Mouse (Mus musculus): ENCODE measurements around the gene Hspbap1. TPM values are rescaled to one million over a fixed set of nuclear protein-coding genes. Genes with fewer than 3 reads are reported as not detected.

Hspbap1 gene
- total RNA-seq, 2 experiments from 2014 or later: 2.8 to 3.8 TPM

GRCm38 (mm10) chr16:35759401-35759800 lies 10.8 kb upstream of the Hspbap1 start:
- no peak for DNase-seq
- intact Hi-C loops (cut with DNase I): no loop called here

GRCm38 (mm10) chr16:35763590-35764296 lies 6.4 kb upstream of the Hspbap1 start:
- intact Hi-C loops (cut with DNase I): no loop called here
- no peak for DNase-seq

- intact Hi-C loops (cut with DNase I): no loop called here
- no peak for DNase-seq
These were observed 5.2 kb upstream of the Hspbap1 start for GRCm38 (mm10) chr16:35764941-35765340.

GRCm38 (mm10) chr16:35765449-35765848 lies 4.7 kb upstream of the Hspbap1 start:
- intact Hi-C loops (cut with DNase I): no loop called here
- DNase-seq: no peak

GRCm38 (mm10) chr16:35766366-35766765 lies 3.8 kb upstream of the Hspbap1 start:
- no peak for DNase-seq
- intact Hi-C loops (cut with DNase I): no loop called here

- DNase-seq: no peak
- intact Hi-C loops (cut with DNase I): no loop called here
These were observed 1.7 kb upstream of the Hspbap1 start for GRCm38 (mm10) chr16:35768469-35768784.

GRCm38 (mm10) chr16:35768785-35769642 lies 1.2 kb upstream of the Hspbap1 start, which contains the start of gene Dirc2:
Dirc2 (minus strand) TSS chr16:35769356.
- intact Hi-C loops (cut with DNase I): loop anchor here (1.0 kb wide), 1 partner anchor 49 kb away; no protein-coding TSS in a partner anchor
- DNase-seq: peak; percentile 84 to 86

GRCm38 (mm10) chr16:35771141-35771540 lies 966 bp downstream of the Hspbap1 start:
- no peak for DNase-seq
- intact Hi-C loops (cut with DNase I): no loop called here

- intact Hi-C loops (cut with DNase I): no loop called here
- no peak for DNase-seq
These were observed 1.4 kb downstream of the Hspbap1 start for GRCm38 (mm10) chr16:35771606-35772005.

- no peak for DNase-seq
- intact Hi-C loops (cut with DNase I): no loop called here
These were observed 2.4 kb downstream of the Hspbap1 start for GRCm38 (mm10) chr16:35772598-35772997.

GRCm38 (mm10) chr16:35775835-35776234 lies 5.7 kb downstream of the Hspbap1 start:
- intact Hi-C loops (cut with DNase I): no loop called here
- DNase-seq: no peak

- intact Hi-C loops (cut with DNase I): no loop called here
- DNase-seq: peak; percentile 32 to 52
These were observed 6.6 kb downstream of the Hspbap1 start for GRCm38 (mm10) chr16:35776737-35777136.

GRCm38 (mm10) chr16:35777768-35778167 lies 7.6 kb downstream of the Hspbap1 start:
- intact Hi-C loops (cut with DNase I): no loop called here
- DNase-seq: no peak

- intact Hi-C loops (cut with DNase I): no loop called here
- DNase-seq: no peak
These were observed 9.5 kb downstream of the Hspbap1 start for GRCm38 (mm10) chr16:35779681-35780080.

GRCm38 (mm10) chr16:35781096-35781495 lies 10.9 kb downstream of the Hspbap1 start:
- intact Hi-C loops (cut with DNase I): no loop called here
- DNase-seq: no peak

GRCm38 (mm10) chr16:35781651-35782050 lies 11.5 kb downstream of the Hspbap1 start:
- intact Hi-C loops (cut with DNase I): no loop called here

GRCm38 (mm10) chr16:35782451-35783206 lies 12.5 kb downstream of the Hspbap1 start:
- intact Hi-C loops (cut with DNase I): no loop called here
- no peak for DNase-seq

More at GRCm38 (mm10) chr16:35781651-35782050, 11.5 kb downstream of the Hspbap1 start:
- DNase-seq: no peak

- intact Hi-C loops (cut with DNase I): no loop called here
- DNase-seq: no peak
These were observed 13.0 kb downstream of the Hspbap1 start for GRCm38 (mm10) chr16:35783207-35783573.

- intact Hi-C loops (cut with DNase I): no loop called here
- DNase-seq: no peak
These were observed 14.1 kb downstream of the Hspbap1 start for GRCm38 (mm10) chr16:35784134-35784725.

GRCm38 (mm10) chr16:35787163-35787562 lies 17.0 kb downstream of the Hspbap1 start:
- DNase-seq: no peak
- intact Hi-C loops (cut with DNase I): no loop called here

Data from heart, postnatal 10 days (tissue).